Mouse (Mus musculus): Measurements from ENCODE around the gene Arhgap30. TPM values are rescaled to one million over a fixed set of nuclear protein-coding genes. Genes with fewer than 3 reads are reported as not detected.

Gene Arhgap30
- 0.65 and 0.72 TPM in 2 replicates for polyA plus RNA-seq (2016; fragmentation: Nextera tagmentation; extraction: Ambion mirVana)

- peaks cover 4% of the 10 kb centered on the region; the same call in 1 of the 2 replicates for H3K27me3 ChIP-seq (replicated peaks; ENCODE audit: low read depth, poor library complexity, severe bottlenecking)
- no peak within 1 kb of the TSS for H3K27ac ChIP-seq (replicated peaks)
- DNase-seq (ENCODE audit: low spot score): no peak
- 81% methylated on average over 15 of the region's 15 CpGs for WGBS
- no peaks in the 10 kb centered on the region for H3K9me3 ChIP-seq
- no peak within 1 kb of the TSS for H3K4me3 ChIP-seq
- H3K36me3 ChIP-seq (replicated peaks): no peaks in the 10 kb centered on the region
- H3K4me1 ChIP-seq: peaks cover 30% of the 10 kb centered on the region
These were observed at the start of gene Arhgap30 for GRCm38 (mm10) chr1:171388376-171389102. Gene Arhgap30 (plus strand): TSS chr1:171388954.

GRCm38 (mm10) chr1:171342262-171343207 lies 46.2 kb upstream of the Arhgap30 start:
- no peak for DNase-seq (ENCODE audit: low spot score)
- Histone ChIP-seq H3K27ac (replicated peaks) (no peak overlapping the region), H3K36me3 (replicated peaks) (peaks cover 70% of the 10 kb centered on the region), H3K4me1 (peaks cover 25% of the 10 kb centered on the region), H3K27me3 (replicated peaks; ENCODE audit: low read depth, poor library complexity, severe bottlenecking) (no peaks in the 10 kb centered on the region), H3K4me3 (no peak overlapping the region), H3K9me3 (peaks cover 5% of the 10 kb centered on the region; the same call in 1 of the 2 replicates)
- WGBS: 94% methylated on average over 16 of the region's 16 CpGs

- peak; percentile 31 for DNase-seq (ENCODE audit: low spot score)
- H3K4me3 ChIP-seq: peak overlapping the region; percentile 99; the same call in 1 of the 2 replicates
- peaks cover 5% of the 10 kb centered on the region; the same call in 1 of the 2 replicates for H3K9me3 ChIP-seq
- 89% methylated on average over 9 of the region's 9 CpGs for WGBS
- H3K4me1 ChIP-seq: peaks cover 29% of the 10 kb centered on the region
- H3K27ac ChIP-seq (replicated peaks): no peak overlapping the region
- no peaks in the 10 kb centered on the region for H3K27me3 ChIP-seq (replicated peaks; ENCODE audit: low read depth, poor library complexity, severe bottlenecking)
- peaks cover 65% of the 10 kb centered on the region for H3K36me3 ChIP-seq (replicated peaks)
These were observed 44.7 kb upstream of the Arhgap30 start for GRCm38 (mm10) chr1:171343922-171344677.

GRCm38 (mm10) chr1:171344715-171345114 lies 44.0 kb upstream of the Arhgap30 start:
- Histone ChIP-seq H3K27me3 (replicated peaks; ENCODE audit: low read depth, poor library complexity, severe bottlenecking) (no peaks in the 10 kb centered on the region), H3K4me3 (peak overlapping the region; percentile 99), H3K27ac (replicated peaks) (no peak overlapping the region), H3K9me3 (peaks cover 5% of the 10 kb centered on the region; the same call in 1 of the 2 replicates), H3K36me3 (replicated peaks) (peaks cover 61% of the 10 kb centered on the region), H3K4me1 (peaks cover 29% of the 10 kb centered on the region)
- no peak for DNase-seq (ENCODE audit: low spot score)
- WGBS: 78% methylated on average over 9 of the region's 9 CpGs

GRCm38 (mm10) chr1:171345225-171346094 lies 43.3 kb upstream of the Arhgap30 start, which contains the start of the genes Nit1 and Pfdn2:
Gene Nit1 (minus strand): TSS chr1:171345646.
Gene Pfdn2 (plus strand): TSS chr1:171345670.
- H3K27me3 ChIP-seq (replicated peaks; ENCODE audit: low read depth, poor library complexity, severe bottlenecking): no peaks in the 10 kb centered on the region
- WGBS: 1% methylated on average over 53 of the region's 53 CpGs
- H3K27ac ChIP-seq (replicated peaks): peak within 1 kb of the TSS; percentile 89
- H3K4me3 ChIP-seq: peak within 1 kb of the TSS; percentile 99
- DNase-seq (ENCODE audit: low spot score): peak; percentile 97
- peaks cover 29% of the 10 kb centered on the region for H3K4me1 ChIP-seq
- H3K9me3 ChIP-seq: peaks cover 5% of the 10 kb centered on the region; the same call in 1 of the 2 replicates
- H3K36me3 ChIP-seq (replicated peaks): peaks cover 53% of the 10 kb centered on the region

GRCm38 (mm10) chr1:171346095-171346450 lies 42.7 kb upstream of the Arhgap30 start:
- no peaks in the 10 kb centered on the region for H3K27me3 ChIP-seq (replicated peaks; ENCODE audit: low read depth, poor library complexity, severe bottlenecking)
- peak overlapping the region; percentile 99 for H3K4me3 ChIP-seq
- H3K27ac ChIP-seq (replicated peaks): peak overlapping the region; percentile 89
- 1% methylated on average over 14 of the region's 14 CpGs for WGBS
- H3K4me1 ChIP-seq: peaks cover 29% of the 10 kb centered on the region
- DNase-seq (ENCODE audit: low spot score): no peak
- peaks cover 47% of the 10 kb centered on the region for H3K36me3 ChIP-seq (replicated peaks)
- peaks cover 5% of the 10 kb centered on the region; the same call in 1 of the 2 replicates for H3K9me3 ChIP-seq

GRCm38 (mm10) chr1:171348665-171349064 lies 40.1 kb upstream of the Arhgap30 start:
- WGBS: 93% methylated on average over 3 of the region's 3 CpGs
- peaks cover 21% of the 10 kb centered on the region for H3K36me3 ChIP-seq (replicated peaks)

GRCm38 (mm10) chr1:171349210-171349609 lies 39.5 kb upstream of the Arhgap30 start:
- no peak for DNase-seq (ENCODE audit: low spot score)
- Histone ChIP-seq H3K4me1 (peaks cover 25% of the 10 kb centered on the region), H3K9me3 (peaks cover 5% of the 10 kb centered on the region; the same call in 1 of the 2 replicates), H3K36me3 (replicated peaks) (peaks cover 18% of the 10 kb centered on the region), H3K27me3 (replicated peaks; ENCODE audit: low read depth, poor library complexity, severe bottlenecking) (no peaks in the 10 kb centered on the region), H3K27ac (replicated peaks) (no peak overlapping the region), H3K4me3 (no peak overlapping the region)
- 98% methylated on average over 2 of the region's 2 CpGs for WGBS

More at GRCm38 (mm10) chr1:171348665-171349064, 40.1 kb upstream of the Arhgap30 start:
- Histone ChIP-seq H3K4me1 (peaks cover 29% of the 10 kb centered on the region), H3K27ac (replicated peaks) (no peak overlapping the region), H3K4me3 (no peak overlapping the region), H3K27me3 (replicated peaks; ENCODE audit: low read depth, poor library complexity, severe bottlenecking) (no peaks in the 10 kb centered on the region), H3K9me3 (peaks cover 5% of the 10 kb centered on the region; the same call in 1 of the 2 replicates)
- DNase-seq (ENCODE audit: low spot score): no peak

- Histone ChIP-seq H3K27ac (replicated peaks) (no peak overlapping the region), H3K4me3 (no peak overlapping the region), H3K9me3 (peaks cover 7% of the 10 kb centered on the region; the same call in 1 of the 2 replicates), H3K4me1 (peaks cover 11% of the 10 kb centered on the region), H3K27me3 (replicated peaks; ENCODE audit: low read depth, poor library complexity, severe bottlenecking) (no peaks in the 10 kb centered on the region), H3K36me3 (replicated peaks) (peaks cover 37% of the 10 kb centered on the region)
- DNase-seq (ENCODE audit: low spot score): peak; percentile 34
- 78% methylated on average over 5 of the region's 5 CpGs for WGBS
These were observed 32.9 kb upstream of the Arhgap30 start for GRCm38 (mm10) chr1:171355812-171356340.

GRCm38 (mm10) chr1:171356814-171357213 lies 31.9 kb upstream of the Arhgap30 start:
- H3K36me3 ChIP-seq (replicated peaks): peaks cover 37% of the 10 kb centered on the region
- H3K9me3 ChIP-seq: peaks cover 7% of the 10 kb centered on the region; the same call in 1 of the 2 replicates
- no peak for DNase-seq (ENCODE audit: low spot score)
- no peak overlapping the region for H3K27ac ChIP-seq (replicated peaks)
- WGBS: 90% methylated on average over 2 of the region's 2 CpGs
- H3K4me1 ChIP-seq: peaks cover 16% of the 10 kb centered on the region
- no peak overlapping the region for H3K4me3 ChIP-seq
- no peaks in the 10 kb centered on the region for H3K27me3 ChIP-seq (replicated peaks; ENCODE audit: low read depth, poor library complexity, severe bottlenecking)

- peaks cover 7% of the 10 kb centered on the region; the same call in 1 of the 2 replicates for H3K9me3 ChIP-seq
- no peak overlapping the region for H3K27ac ChIP-seq (replicated peaks)
- H3K36me3 ChIP-seq (replicated peaks): peaks cover 37% of the 10 kb centered on the region
- no peak for DNase-seq (ENCODE audit: low spot score)
- no peak overlapping the region for H3K4me3 ChIP-seq
- 79% methylated on average over 4 of the region's 4 CpGs for WGBS
- no peaks in the 10 kb centered on the region for H3K27me3 ChIP-seq (replicated peaks; ENCODE audit: low read depth, poor library complexity, severe bottlenecking)
- peaks cover 16% of the 10 kb centered on the region for H3K4me1 ChIP-seq
These were observed 30.3 kb upstream of the Arhgap30 start for GRCm38 (mm10) chr1:171358421-171358820.
